Mouse (Mus musculus) layer of hippocampus, adult 8-10 months (tissue): ENCODE measurements around the gene Robo4. TPM values are rescaled to one million over a fixed set of nuclear protein-coding genes. Genes with fewer than 3 reads are reported as not detected.
A peak's percentile ranks its signal among the peaks of the same experiment; 100 is the strongest.

Experiments used
- DNase-seq, 2 experiments: peaks; one replicate each; pipeline ENCODE4 v3.0.0; 2022; ENCODE audit warnings: low spot score in 2 of 2
- total RNA-seq, 4 experiments: library from RNA; stranded (reverse); gene quantifications; 2 replicates each; pipeline ENCODE4 v1.2.4; 2022

Robo4 gene
- total RNA-seq, 4 experiments from 2014 or later: 5.4 to 9.2 (median 6.5) TPM

- DNase-seq: no peak
Observed at GRCm38 (mm10) chr9:37453328-37453727, 51.6 kb downstream of the Robo4 start.

DNA sequence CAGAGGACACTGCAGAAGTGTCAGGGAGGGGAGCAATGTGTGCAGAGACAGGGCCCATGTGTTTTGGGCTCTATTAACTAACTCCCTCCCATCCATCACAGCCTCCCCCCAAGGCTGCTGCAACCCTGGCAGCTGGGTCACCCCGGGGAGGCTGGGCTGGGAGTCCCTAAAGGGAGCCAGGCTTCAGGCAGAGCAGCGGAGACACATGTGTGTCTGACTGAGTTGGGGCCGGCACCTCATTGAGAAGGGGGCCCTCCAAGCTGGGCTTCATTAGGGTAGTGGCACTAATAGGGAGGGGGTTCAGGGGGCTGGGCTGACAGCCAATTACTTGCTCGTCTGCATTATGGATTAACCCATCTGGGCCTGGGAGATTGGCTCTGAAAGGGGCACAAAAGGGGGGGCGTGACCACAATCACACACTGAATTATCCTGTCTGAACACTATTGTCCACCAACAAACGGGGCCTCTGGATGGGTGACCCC lies 52.4 kb downstream of the Robo4 start:
- DNase-seq: no peak

DNA sequence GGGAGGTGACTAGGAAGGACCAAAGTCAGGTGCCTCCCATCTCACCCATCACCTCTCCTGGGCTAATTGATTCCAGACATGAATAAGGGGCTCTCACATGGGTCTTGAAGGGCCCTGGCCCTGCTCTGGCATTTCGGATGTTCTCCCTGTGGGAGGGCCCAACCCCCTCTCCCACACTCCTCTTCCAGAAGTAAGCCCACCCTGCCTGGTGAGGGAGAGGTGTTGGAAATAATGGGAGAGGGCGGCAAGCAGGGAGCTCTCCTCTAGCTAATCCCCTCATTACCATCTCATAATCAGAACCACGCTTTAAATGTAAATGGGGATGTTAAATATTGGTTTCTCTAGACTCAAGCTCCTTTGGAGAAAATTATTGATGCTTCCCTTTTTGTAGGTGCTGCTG lies 53.3 kb downstream of the Robo4 start:
- DNase-seq: no peak

DNA sequence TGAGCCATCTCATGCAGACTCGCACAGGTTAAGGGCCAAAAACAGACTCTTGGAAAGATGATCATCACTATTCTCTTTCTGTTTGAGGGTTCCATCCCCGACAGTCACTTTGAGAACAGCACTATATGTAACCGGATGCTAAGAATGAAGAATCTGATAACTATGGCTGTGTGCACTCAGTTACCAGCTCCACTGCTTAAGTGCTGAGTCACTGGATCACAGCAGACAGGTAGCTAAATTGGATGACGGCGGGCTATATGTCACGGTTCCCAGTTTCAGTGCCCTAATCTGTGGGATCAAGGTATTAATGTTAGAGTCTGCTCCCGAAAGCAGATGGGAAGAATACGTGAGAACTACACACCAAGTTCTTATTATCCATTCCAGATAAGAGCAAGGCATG lies 54.2 kb downstream of the Robo4 start:
- no peak for DNase-seq

GRCm38 (mm10) chr9:37456481-37456910 lies 54.8 kb downstream of the Robo4 start:
- DNase-seq: peak; percentile 51 to 63

- no peak for DNase-seq
Observed at GRCm38 (mm10) chr9:37457151-37457550, 55.5 kb downstream of the Robo4 start.

DNA sequence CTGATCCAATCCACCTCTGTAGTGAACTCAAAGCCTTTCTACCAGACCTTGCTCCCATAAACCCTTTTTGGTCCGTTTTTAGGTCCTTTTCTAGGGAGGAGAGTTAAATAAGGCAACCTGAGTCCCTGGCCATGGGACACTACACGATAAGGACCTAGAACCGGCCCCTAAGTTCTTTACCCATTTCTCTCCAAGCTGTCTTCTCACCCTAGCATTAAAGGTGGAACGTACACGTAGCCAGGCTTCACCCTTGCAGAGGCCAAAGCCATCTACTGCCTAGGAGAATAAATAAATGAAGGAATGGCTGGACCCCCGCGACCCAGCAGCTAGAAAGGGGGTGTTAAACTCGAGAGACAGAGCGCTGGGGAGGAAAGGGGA lies 58.0 kb downstream of the Robo4 start:
- no peak for DNase-seq

DNA sequence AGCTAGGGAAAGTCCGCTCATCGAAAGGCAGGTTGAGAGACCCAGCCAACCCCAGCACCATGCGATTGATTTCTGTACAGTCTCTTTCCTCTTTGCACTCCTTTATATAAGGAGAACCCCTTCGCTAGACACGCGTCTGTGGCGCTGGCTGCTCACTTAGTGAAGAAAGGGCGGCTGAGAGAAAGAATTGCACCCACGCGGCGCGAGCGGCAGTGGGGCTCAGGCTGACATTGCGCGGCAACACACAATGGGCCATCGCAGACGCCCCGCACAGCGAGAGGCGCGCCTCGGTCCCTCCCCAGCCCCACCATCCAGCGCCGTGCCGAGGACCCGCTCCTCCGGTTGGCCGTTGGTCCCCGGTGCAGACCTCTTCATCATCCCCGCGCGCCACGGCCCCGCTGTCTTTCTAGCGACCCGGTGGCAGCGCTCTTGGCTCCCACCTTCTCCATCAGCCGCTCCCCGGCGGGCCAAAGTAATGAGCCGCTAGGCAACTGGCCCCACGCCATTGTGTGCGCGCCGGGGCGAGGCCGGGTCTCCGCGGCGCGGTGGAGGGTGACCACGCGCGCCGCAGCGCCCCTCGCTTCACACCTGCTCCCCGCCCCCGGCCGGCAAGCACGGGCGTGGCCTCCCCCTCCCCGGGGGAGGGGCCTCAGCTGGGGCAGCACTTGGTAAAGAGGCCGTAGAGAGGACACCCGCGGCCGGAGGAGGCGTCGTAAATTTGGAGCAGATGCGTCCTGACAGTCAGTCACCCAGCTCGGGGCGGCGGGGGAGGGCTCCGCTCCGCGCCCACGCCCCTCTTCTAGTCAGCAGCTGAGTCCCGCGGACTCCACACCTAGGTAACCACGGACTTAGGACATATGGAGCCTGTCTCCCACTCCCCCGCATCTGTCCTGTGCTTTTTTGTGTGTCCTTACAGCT lies 58.6 kb downstream of the Robo4 start:
- DNase-seq: peak in 1 of 2 experiments; percentile 30

- DNase-seq: no peak
Observed at GRCm38 (mm10) chr9:37460961-37461340, 59.3 kb downstream of the Robo4 start.

GRCm38 (mm10) chr9:37461571-37461970 lies 59.9 kb downstream of the Robo4 start:
- no peak for DNase-seq

DNA sequence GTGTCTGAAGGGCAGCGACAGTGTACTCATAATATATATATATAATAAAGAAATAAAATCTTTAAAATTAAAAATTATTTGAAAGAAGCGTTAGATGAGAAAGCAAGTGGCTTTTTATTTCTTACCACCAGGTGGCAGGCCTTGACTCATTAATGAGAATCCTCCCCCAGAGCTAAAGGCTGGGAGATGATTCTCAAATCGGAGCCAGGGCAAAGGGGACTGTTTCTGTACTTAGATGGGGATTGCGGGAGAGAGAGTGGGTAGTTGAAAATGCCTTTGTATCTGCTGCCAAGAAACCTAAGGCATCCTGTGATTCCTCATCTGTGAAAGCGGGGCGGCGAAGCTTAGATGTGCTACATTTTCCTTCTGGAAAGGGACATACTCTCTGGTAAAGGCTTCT lies 61.1 kb downstream of the Robo4 start:
- peak in 1 of 2 experiments; percentile 27 for DNase-seq

Other genes starting within 250 kb of the Robo4 start
- 1 to 10 TPM; 6.8 to 8.8 (median 7.4) TPM for gene Tmem218, start 193.7 kb upstream of the Robo4 start, total RNA-seq
- 1 to 10 TPM; 1.1 to 8.8 (median 5.2) TPM for gene Slc37a2, start 146.2 kb upstream of the Robo4 start, total RNA-seq
- 1 to 10 TPM; 2.3 to 3.4 (median 2.4) TPM for gene Ccdc15, start 53.5 kb upstream of the Robo4 start, total RNA-seq
- 10 to 100 TPM; 56.5 to 69.3 (median 64.2) TPM for gene Hepacam, start 34.5 kb upstream of the Robo4 start, total RNA-seq
- gene Robo3, start 31.3 kb downstream of the Robo4 start, total RNA-seq: 10 to 100 TPM; 10.3 to 16.0 (median 13.1) TPM
- 10 to 100 TPM; 20.2 to 25.7 (median 23.6) TPM for gene Msantd2, start 87.4 kb downstream of the Robo4 start, total RNA-seq
- 10 to 100 TPM; 14.7 to 24.6 (median 18.6) TPM for gene Esam, start 126.2 kb downstream of the Robo4 start, total RNA-seq
- 1 to 10 TPM; 3.5 to 5.7 (median 4.2) TPM for gene Vsig2, start 137.4 kb downstream of the Robo4 start, total RNA-seq
- gene Nrgn, start 151.0 kb downstream of the Robo4 start, total RNA-seq: 1,000 to 10,000 TPM; 1,107 to 1,307 (median 1,240) TPM
- gene Siae, start 153.8 kb downstream of the Robo4 start, total RNA-seq: 10 to 100 TPM; 10.0 to 15.7 (median 13.4) TPM
- 1 to 10 TPM; 1.5 to 4.0 (median 2.1) TPM for gene Spa17, start 211.8 kb downstream of the Robo4 start, total RNA-seq